Comparison of ENCODE assay signal across 14 mouse cellular contexts in the genomic region with DNA sequence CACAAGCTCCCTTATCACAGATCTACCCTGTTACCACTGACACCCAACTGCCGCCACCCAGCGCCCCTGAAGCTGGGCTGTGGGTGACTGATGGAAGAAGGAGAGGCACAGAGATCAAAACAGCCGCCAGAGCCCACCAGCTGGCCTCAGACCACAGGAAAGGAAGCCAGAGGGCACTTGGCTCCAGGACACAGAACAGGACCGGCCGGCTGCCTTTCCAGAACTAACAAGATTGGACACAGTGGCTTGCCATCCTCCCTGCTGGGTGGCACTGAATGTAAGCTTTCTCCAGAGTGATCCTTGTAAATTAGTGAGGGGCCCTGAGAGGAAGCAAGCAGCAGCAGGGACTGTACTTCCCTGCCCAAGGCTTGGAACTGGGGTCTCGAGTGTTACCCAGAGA. TPM values are rescaled to one million over a fixed set of nuclear protein-coding genes. Genes with fewer than 3 reads are reported as not detected.
A peak's percentile ranks its signal among the peaks of the same experiment; 100 is the strongest.
DNase-seq lines count a peak whose midpoint lies in the region; ATAC-seq lines count a peak whose summit lies in the region.
"Had no signal": no experiment of that assay in that cellular context is flagged by ENCODE, and none has a peak within 500 bp of the region (broad histone marks: within the 10 kb centered on the region; RNA-seq: fewer than 3 reads in every experiment).

No protein-coding gene starts in this region.

- no peak overlapping the region for H3K27ac ChIP-seq in hindbrain, embryonic 11.5 days (ENCODE audit: low read depth, low read length)
- no peak overlapping the region for H3K27ac ChIP-seq in hindbrain, embryonic 10.5 days
- H3K27ac ChIP-seq in embryonic facial prominence, embryonic 10.5 days (replicated peaks), result peak overlapping the region; percentile 19; the same call in 1 of the 2 replicates
- H3K27ac ChIP-seq in embryonic facial prominence, embryonic 15.5 days (replicated peaks), result no peak overlapping the region
- peak overlapping the region; percentile 19; the same call in 1 of the 2 replicates for H3K27ac ChIP-seq in midbrain, embryonic 13.5 days
- H3K27ac ChIP-seq: stomach, embryonic 15.5 days had no signal

- no peaks in the 10 kb centered on the region for H3K4me1 ChIP-seq in hindbrain, embryonic 11.5 days (replicated peaks; ENCODE audit: control insufficient read depth, insufficient read depth, low read length)
- peaks cover 53% of the 10 kb centered on the region for H3K4me1 ChIP-seq in hindbrain, embryonic 10.5 days (replicated peaks)
- H3K4me1 ChIP-seq in embryonic facial prominence, embryonic 10.5 days, result peaks cover 64% of the 10 kb centered on the region
- peaks cover 64% of the 10 kb centered on the region for H3K4me1 ChIP-seq in embryonic facial prominence, embryonic 15.5 days
- H3K4me1 ChIP-seq in midbrain, embryonic 13.5 days (replicated peaks), result peaks cover 29% of the 10 kb centered on the region

- no peak overlapping the region for H3K9ac ChIP-seq in hindbrain, embryonic 11.5 days (ENCODE audit: low read depth, low read length)
- H3K9ac ChIP-seq in embryonic facial prominence, embryonic 15.5 days, result no peak overlapping the region
- no peak overlapping the region for H3K9ac ChIP-seq in midbrain, embryonic 13.5 days (replicated peaks)
- H3K9ac ChIP-seq: stomach, embryonic 15.5 days had no signal

- H3K4me3 ChIP-seq in hindbrain, embryonic 11.5 days (ENCODE audit: low read depth, low read length), result no peak overlapping the region
- H3K4me3 ChIP-seq in hindbrain, embryonic 10.5 days, result no peak overlapping the region
- no peak overlapping the region for H3K4me3 ChIP-seq in embryonic facial prominence, embryonic 10.5 days
- no peak overlapping the region for H3K4me3 ChIP-seq in embryonic facial prominence, embryonic 15.5 days (replicated peaks)
- H3K4me3 ChIP-seq in midbrain, embryonic 13.5 days (replicated peaks), result no peak overlapping the region
- H3K4me3 ChIP-seq: erythroblast, embryonic 14.5 days; stomach, embryonic 15.5 days had no signal

- 0 out of 2 replicates have a peak, but pooled peaks have one; percentile 20 for ATAC-seq in hindbrain, embryonic 11.5 days (ENCODE audit: low FRiP score)
- ATAC-seq in embryonic facial prominence, embryonic 15.5 days (ENCODE audit: insufficient number of reproducible peaks, low FRiP score, low TSS enrichment, low read depth), result peak; percentile 66
- ATAC-seq in midbrain, embryonic 13.5 days, result peak; percentile 67

- DNase-seq in hindbrain, embryonic 11.5 days (ENCODE audit: low spot score), result no peak
- no peak for DNase-seq in hindbrain, embryonic 10.5 days (ENCODE audit: low spot score)
- no peak for DNase-seq in embryonic facial prominence, embryonic 10.5 days (ENCODE audit: low spot score)
- DNase-seq in thymus, postnatal 4 days, result no peak
- no peak for DNase-seq in right cerebral cortex, postnatal 14 days
- DNase-seq: adrenal gland, adult 2 months; cerebellum, postnatal 36 days; heart, adult 18-20 months; kidney, postnatal 10 days; lung, postnatal 14 days had no signal

- no peaks in the 10 kb centered on the region for H3K9me3 ChIP-seq in hindbrain, embryonic 11.5 days (ENCODE audit: control insufficient read depth, low read length)
- no peaks in the 10 kb centered on the region for H3K9me3 ChIP-seq in hindbrain, embryonic 10.5 days
- no peaks in the 10 kb centered on the region for H3K9me3 ChIP-seq in embryonic facial prominence, embryonic 10.5 days
- no peaks in the 10 kb centered on the region for H3K9me3 ChIP-seq in embryonic facial prominence, embryonic 15.5 days (replicated peaks)
- H3K9me3 ChIP-seq in midbrain, embryonic 13.5 days, result no peaks in the 10 kb centered on the region
- H3K9me3 ChIP-seq: stomach, embryonic 15.5 days had no signal

- 47% methylated on average over 6 of the region's 6 CpGs for WGBS in hindbrain, embryonic 11.5 days
- 47% methylated on average over 6 of the region's 6 CpGs for WGBS in hindbrain, embryonic 10.5 days
- 47% methylated on average over 6 of the region's 6 CpGs for WGBS in embryonic facial prominence, embryonic 10.5 days
- WGBS in embryonic facial prominence, embryonic 15.5 days, result 50% methylated on average over 6 of the region's 6 CpGs
- WGBS in midbrain, embryonic 13.5 days, result 47% methylated on average over 6 of the region's 6 CpGs

- no peak overlapping the region for H3K4me2 ChIP-seq in hindbrain, embryonic 11.5 days (replicated peaks; ENCODE audit: low read depth, low read length)
- H3K4me2 ChIP-seq in embryonic facial prominence, embryonic 15.5 days (replicated peaks), result 0 out of 2 replicates have a peak overlapping the region, but pooled peaks have one; percentile 0
- no peak overlapping the region for H3K4me2 ChIP-seq in midbrain, embryonic 13.5 days (replicated peaks)
- H3K4me2 ChIP-seq: stomach, embryonic 15.5 days had no signal

- no peaks in the 10 kb centered on the region for H3K36me3 ChIP-seq in hindbrain, embryonic 11.5 days (ENCODE audit: control insufficient read depth, insufficient read depth, low read length)
- H3K36me3 ChIP-seq in hindbrain, embryonic 10.5 days, result no peaks in the 10 kb centered on the region
- H3K36me3 ChIP-seq in embryonic facial prominence, embryonic 10.5 days (replicated peaks), result peaks cover 23% of the 10 kb centered on the region
- H3K36me3 ChIP-seq in embryonic facial prominence, embryonic 15.5 days, result no peaks in the 10 kb centered on the region
- H3K36me3 ChIP-seq in midbrain, embryonic 13.5 days, result no peaks in the 10 kb centered on the region
- H3K36me3 ChIP-seq: stomach, embryonic 15.5 days had no signal

- no peaks in the 10 kb centered on the region for H3K27me3 ChIP-seq in hindbrain, embryonic 11.5 days (ENCODE audit: control insufficient read depth, insufficient read depth, low read length)
- H3K27me3 ChIP-seq in hindbrain, embryonic 10.5 days (ENCODE audit: insufficient read depth, poor library complexity, severe bottlenecking), result peaks cover 4% of the 10 kb centered on the region; the same call in 1 of the 2 replicates
- H3K27me3 ChIP-seq in embryonic facial prominence, embryonic 10.5 days (replicated peaks; ENCODE audit: low read depth, poor library complexity, severe bottlenecking), result 0 out of 2 replicates have a peak, but pooled peaks cover 12% of the 10 kb centered on the region
- no peaks in the 10 kb centered on the region for H3K27me3 ChIP-seq in embryonic facial prominence, embryonic 15.5 days
- no peaks in the 10 kb centered on the region for H3K27me3 ChIP-seq in midbrain, embryonic 13.5 days
- H3K27me3 ChIP-seq: stomach, embryonic 15.5 days had no signal

RNA-seq across cellular contexts. Expression of a gene that starts 30.7 kb away (rescaled TPM):
- polyA plus RNA-seq in hindbrain, embryonic 11.5 days (2014; fragmentation: Nextera tagmentation; extraction: Ambion mirVana), result 16.6 and 17.9 TPM in 2 replicates
- polyA plus RNA-seq in hindbrain, embryonic 10.5 days (2016; fragmentation: Nextera tagmentation; extraction: Ambion mirVana), result 12.9 and 14.8 TPM in 2 replicates
- 19.8 and 20.9 TPM in 2 replicates for polyA plus RNA-seq in embryonic facial prominence, embryonic 10.5 days (2016; fragmentation: Nextera tagmentation; extraction: Ambion mirVana)
- 37.1 and 45.6 TPM in 2 replicates for polyA plus RNA-seq in embryonic facial prominence, embryonic 15.5 days (2015; fragmentation: Nextera tagmentation; extraction: Ambion mirVana)
- polyA plus RNA-seq in midbrain, embryonic 13.5 days (2015; fragmentation: Nextera tagmentation; extraction: Ambion mirVana), result 9.1 and 12.6 TPM in 2 replicates
- polyA plus RNA-seq: erythroblast, embryonic 14.5 days had no signal

Comparison
In these comparisons a context has a peak if more than half of its experiments do, and no peak if none do; other contexts are left out.
1. H3K27ac ChIP-seq: peak in embryonic facial prominence, embryonic 10.5 days (single experiment) and midbrain, embryonic 13.5 days (single experiment); none in hindbrain, embryonic 11.5 days (single experiment), hindbrain, embryonic 10.5 days (single experiment) and embryonic facial prominence, embryonic 15.5 days (single experiment).
2. Peak in every context shown above with its lines, with median percentiles within 50 percentile points of each other: ATAC-seq.